Mouse (Mus musculus): ENCODE measurements around the gene Atp6v0b.

DNA sequence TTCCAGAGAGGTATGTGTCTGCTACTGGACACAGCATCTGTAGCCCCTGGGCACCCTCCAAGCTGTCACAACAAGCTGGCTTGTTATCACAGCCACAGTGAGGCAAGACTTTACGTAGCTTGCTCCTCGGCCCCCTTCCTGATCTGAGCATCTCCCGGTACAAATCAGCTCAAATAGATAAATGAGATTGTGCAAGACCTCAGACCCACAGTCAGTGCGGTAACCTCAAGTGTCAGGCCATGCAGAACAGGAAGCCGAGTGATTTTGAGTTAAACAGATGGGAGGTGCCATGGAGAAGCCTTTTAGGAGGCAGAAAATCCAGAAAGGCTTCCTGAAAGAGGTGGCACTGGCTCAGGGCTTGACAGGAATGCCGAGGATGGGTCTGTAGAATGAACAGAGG lies 20.1 kb downstream of the Atp6v0b start:
- TF ChIP-seq CTCF (IDR thresholded peaks at IDR 0.05; ENCODE audit: borderline replicate concordance, control insufficient read depth, extremely low read depth, insufficient read depth, low read length, poor library complexity): no peak
- TF ChIP-seq POLR2A (IDR thresholded peaks at IDR 0.05; ENCODE audit: control insufficient read depth, extremely low read depth, insufficient read depth, low read length, poor library complexity): no peak
